Mouse (Mus musculus) heart, adult 2 months (tissue): ENCODE measurements at regions not wholly inside any gene's neighbourhood (a gene's known extent, or its start where the extent isn't known, plus 50 kb on each side); places are given as distances from the start of the nearest gene placed in this dataset.
"Not testable (repeated sequence)": the region's sequence is repeated elsewhere in the genome, so short reads cannot be mapped to it uniquely, and the experiment has no call there.

ENCODE experiments used
- DNase-seq, 2 experiments: peaks; one replicate each; pipeline ENCODE4 v3.0.0; 2021
- H3K27ac ChIP-seq: fragments of 200-600 bp; 2 replicates; pipeline ENCODE4 v1.8.1; 2022
- H3K27me3 ChIP-seq: fragments of 200-500 bp; 2 replicates; pipeline ENCODE4 v1.6.1; 2012; ENCODE audit warnings: mild to moderate bottlenecking, low read length, inconsistent platforms, mixed read lengths; ENCODE audit not compliant: control insufficient read depth, insufficient read depth
- H3K36me3 ChIP-seq: fragments of 200-500 bp; 2 replicates; pipeline ENCODE4 v1.6.1; 2012; ENCODE audit warnings: low read length, inconsistent platforms; ENCODE audit not compliant: control insufficient read depth, insufficient read depth
- H3K4me1 ChIP-seq: fragments of 200-500 bp; 2 replicates; pipeline ENCODE4 v1.6.1; 2011; ENCODE audit warnings: low read length; ENCODE audit not compliant: control insufficient read depth, insufficient read depth
- H3K4me3 ChIP-seq: fragments of 200-600 bp; 2 replicates; pipeline ENCODE4 v1.8.1; 2022
- H3K79me2 ChIP-seq: fragments of 200-500 bp; replicated peaks from 2 replicates; pipeline ENCODE4 v1.6.1; 2012; ENCODE audit warnings: mild to moderate bottlenecking, inconsistent platforms, low read length, moderate library complexity, mixed read lengths; ENCODE audit not compliant: control insufficient read depth, insufficient read depth
- H3K9ac ChIP-seq: fragments of 200-500 bp; 2 replicates; pipeline ENCODE4 v1.6.1; 2012; ENCODE audit warnings: low read depth, mild to moderate bottlenecking, control low read depth, inconsistent platforms, low read length, mixed read lengths
- CTCF ChIP-seq: fragments of 200-600 bp; IDR thresholded peaks from 2 replicates; pipeline ENCODE4 v1.8.1; 2022; ENCODE audit warnings: antibody characterized with exemption, mild to moderate bottlenecking, moderate library complexity
- EP300 ChIP-seq: fragments of 200-500 bp; IDR thresholded peaks from 2 replicates; pipeline ENCODE4 v1.6.1; 2011; ENCODE audit warnings: low read depth, low read length, control low read depth; ENCODE audit not compliant: insufficient read depth
- POLR2A ChIP-seq: fragments of 200-500 bp; IDR thresholded peaks from 2 replicates; pipeline ENCODE4 v1.6.1; 2011; ENCODE audit warnings: mild to moderate bottlenecking, low read depth, low read length, control low read depth; ENCODE audit not compliant: insufficient read depth
- WGBS: fragments of 180-500 bp; shearing (Covaris S2); methylation state at CpG from one replicate; pipeline ENCODE4 v1.1.7; 2018; 5-methylcytosine and 5-hydroxymethylcytosine counted together
- intact Hi-C: fragments of 180-260 bp; cut with DNase I; formaldehyde crosslinking; loops from one replicate; pipeline ENCODE4 v1.15.1; 2025

DNA sequence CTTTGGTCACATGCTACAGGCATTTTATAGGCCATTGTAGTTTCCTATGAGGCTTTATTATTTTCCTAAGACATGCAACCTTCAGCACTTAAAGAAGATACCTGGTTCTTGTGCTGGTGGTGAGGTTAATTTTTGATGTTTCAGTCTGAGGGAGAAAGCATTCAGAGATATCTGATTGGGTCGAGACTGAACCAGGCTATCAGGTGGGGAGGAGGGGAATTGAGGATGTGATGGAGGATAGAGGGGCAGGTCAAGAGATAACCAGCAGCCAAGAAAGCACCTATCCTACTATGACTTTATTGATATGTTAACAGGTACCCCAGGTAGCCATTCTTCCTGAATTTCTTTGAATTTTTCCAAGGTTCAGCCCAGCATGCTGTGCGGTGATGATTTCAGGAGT, 74.1 kb upstream of the Zfp988 start:
- 71% methylated on average over 2 of the region's 2 CpGs for WGBS
- intact Hi-C loops, H3K36me3 ChIP-seq: not testable (repeated sequence)

DNA sequence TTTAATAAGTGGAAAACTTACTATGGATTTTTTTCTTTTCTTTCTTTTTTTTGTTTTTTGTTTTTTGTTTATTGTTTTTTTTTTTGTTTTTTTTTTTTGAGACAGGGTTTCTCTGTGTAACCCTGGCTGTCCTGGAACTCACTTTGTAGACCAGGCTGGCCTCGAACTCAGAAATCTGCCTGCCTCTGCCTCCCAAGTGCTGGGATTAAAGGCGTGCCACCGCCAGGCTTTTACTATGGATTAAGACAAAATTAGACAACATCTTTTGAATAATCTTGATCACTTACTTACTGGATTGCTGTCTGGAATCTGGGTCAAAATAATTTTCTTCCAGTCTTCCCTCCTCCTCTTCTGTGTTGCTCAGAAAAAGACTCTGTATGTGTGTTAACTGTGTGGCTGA, 73.7 kb upstream of the Zfp988 start:
- H3K9ac ChIP-seq, H3K27ac ChIP-seq, H3K27me3 ChIP-seq, H3K79me2 ChIP-seq, H3K4me1 ChIP-seq, H3K4me3 ChIP-seq, H3K36me3 ChIP-seq, DNase-seq, intact Hi-C loops: not testable (repeated sequence)
- WGBS, result 72% methylated on average over 3 of the region's 3 CpGs

More for the DNA sequence above, 74.1 kb upstream of the Zfp988 start:
- not testable (repeated sequence) for H3K4me1 ChIP-seq, H3K9ac ChIP-seq, H3K27ac ChIP-seq, H3K4me3 ChIP-seq, DNase-seq, H3K27me3 ChIP-seq, H3K79me2 ChIP-seq

DNA sequence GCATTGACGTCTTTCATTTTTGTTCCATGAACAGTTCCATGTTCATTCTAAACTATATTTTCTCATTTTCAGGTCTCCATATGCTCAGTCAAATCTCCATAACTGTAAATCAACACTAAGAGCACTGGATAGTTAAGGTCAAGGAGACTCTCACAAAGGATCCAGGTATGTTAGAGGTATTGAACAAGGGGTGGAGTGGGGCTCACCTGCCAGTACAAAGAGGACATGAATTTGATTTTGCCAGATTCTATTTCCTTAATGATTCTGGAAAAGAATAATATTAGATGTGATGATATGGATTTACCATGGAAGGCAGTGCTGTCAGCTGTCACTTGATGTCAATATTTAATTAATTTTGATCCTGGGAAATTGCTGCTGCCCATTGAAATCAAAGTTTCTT, 73.2 kb upstream of the Zfp988 start:
- WGBS, result 74% methylated on average over 1 of the region's 1 CpGs
- H3K27ac ChIP-seq, H3K4me3 ChIP-seq, H3K4me1 ChIP-seq, H3K36me3 ChIP-seq, H3K9ac ChIP-seq, H3K79me2 ChIP-seq, DNase-seq, H3K27me3 ChIP-seq, intact Hi-C loops: not testable (repeated sequence)

DNA sequence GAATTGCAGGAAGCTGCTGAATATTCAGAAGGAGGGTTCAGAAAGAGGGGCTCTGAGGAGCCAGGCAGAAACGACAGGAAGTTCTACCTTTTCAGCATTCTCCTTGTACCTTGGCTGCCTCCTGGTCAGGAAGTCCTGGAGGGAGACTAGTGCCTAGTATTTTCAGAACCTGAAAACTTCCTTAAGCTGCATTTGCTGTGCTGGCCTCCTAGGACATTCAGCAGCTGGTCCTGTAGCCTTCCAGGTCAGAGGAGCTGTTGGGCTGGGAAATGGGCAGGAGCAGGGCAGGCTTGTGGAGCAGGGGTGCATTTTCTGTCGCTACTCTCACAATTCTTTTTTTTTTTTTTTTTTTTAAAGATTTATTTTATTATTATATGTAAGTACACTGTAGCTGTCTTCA, 71.2 kb upstream of the Zfp988 start:
- H3K27ac ChIP-seq, H3K4me1 ChIP-seq, H3K9ac ChIP-seq, H3K36me3 ChIP-seq, H3K4me3 ChIP-seq, H3K79me2 ChIP-seq, H3K27me3 ChIP-seq, DNase-seq, intact Hi-C loops: not testable (repeated sequence)
- 38% methylated on average over 2 of the region's 2 CpGs for WGBS

DNA sequence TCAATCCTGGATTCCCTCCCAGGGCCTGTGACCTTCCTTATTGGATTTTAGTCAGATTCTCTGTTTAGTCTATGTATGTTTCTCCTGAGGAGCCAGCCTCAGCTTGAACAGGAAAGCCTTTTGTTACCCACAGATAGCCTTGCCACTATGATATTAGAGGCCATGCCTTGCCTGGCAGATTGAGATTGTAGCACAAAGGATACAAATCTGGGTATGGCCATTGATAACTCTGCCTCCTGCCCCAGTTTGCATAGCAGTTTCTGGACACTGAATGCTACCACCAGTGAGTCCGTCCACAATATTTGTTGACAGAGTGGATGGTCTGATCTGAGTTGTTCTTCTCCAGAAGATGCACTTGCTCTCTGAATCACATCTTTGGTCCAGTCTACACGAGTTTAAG, 70.0 kb upstream of the Zfp988 start:
- H3K4me3 ChIP-seq, DNase-seq, H3K36me3 ChIP-seq, H3K9ac ChIP-seq, H3K27ac ChIP-seq, H3K27me3 ChIP-seq, H3K79me2 ChIP-seq, H3K4me1 ChIP-seq: not testable (repeated sequence)
- intact Hi-C loops, result loop anchor here (5.0 kb wide), 1 partner anchor 743 kb away; no protein-coding TSS in a partner anchor
- 39% methylated on average over 2 of the region's 2 CpGs for WGBS

DNA sequence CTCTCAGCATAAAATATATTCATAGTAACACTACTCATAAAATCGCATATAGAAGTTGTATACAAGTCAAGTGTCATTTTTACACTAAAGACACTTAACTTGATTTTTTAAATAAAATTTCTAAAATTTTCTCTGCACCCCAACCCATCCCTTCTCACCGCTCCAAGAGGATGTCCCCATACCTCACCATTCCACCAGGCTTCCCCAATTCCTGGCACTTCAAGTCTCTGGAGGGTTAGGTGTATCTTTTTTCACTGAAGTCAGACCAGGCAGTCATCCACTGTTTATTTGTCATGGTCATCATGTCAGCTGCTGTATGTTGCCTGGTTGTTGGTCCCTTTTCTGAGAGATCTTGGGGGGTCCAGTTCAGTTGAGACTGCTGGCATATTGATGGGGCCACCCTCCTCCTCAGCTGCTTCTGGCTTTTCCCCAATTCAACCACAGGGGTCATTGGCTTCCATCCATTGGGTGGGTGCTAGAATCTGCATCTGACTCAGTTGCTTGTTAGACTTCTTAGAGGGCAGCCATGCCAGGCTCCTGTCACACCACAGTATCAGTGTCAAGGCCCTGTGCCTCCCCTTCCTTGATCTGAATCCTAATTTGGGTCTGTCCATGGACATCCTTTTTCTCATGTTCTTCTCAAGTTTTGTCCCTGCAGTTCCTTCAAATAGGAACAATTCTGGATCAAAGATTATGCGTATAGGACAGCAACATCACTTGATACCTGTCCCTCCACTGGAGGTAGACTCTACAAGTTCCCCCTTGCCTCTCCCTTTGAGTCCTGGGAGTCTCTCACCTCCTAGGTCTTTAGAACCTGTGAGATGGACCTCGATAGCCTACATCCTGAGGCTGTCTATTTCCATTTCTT, 63.9 kb upstream of the Zfp988 start:
- not testable (repeated sequence) for H3K4me3 ChIP-seq

DNA sequence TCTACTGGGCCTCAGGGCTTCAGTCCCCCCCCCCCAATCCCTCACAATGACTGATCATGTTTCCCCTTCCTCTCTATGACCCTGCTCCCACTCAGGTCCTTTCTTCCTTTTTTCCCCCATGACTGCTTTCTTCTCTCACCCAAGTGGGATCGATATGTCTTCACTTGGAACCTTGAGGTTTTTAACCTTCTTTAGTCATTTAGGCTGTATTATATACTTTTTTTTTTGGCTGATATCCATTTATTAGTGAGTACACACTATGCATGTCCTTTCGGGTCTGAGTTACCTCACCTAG, 63.3 kb upstream of the Zfp988 start:
- DNase-seq, result no peak
- WGBS, result 69% methylated on average over 2 of the region's 2 CpGs
- Histone ChIP-seq H3K4me3 (no peak overlapping the region), H3K79me2 (no peaks in the 10 kb centered on the region), H3K9ac (no peak overlapping the region), H3K27me3 (no peaks in the 10 kb centered on the region), H3K36me3 (no peaks in the 10 kb centered on the region), H3K27ac (no peak overlapping the region), H3K4me1 (no peaks in the 10 kb centered on the region)
- TF ChIP-seq CTCF, result no peak
- TF ChIP-seq EP300, result no peak
- TF ChIP-seq POLR2A, result no peak
- intact Hi-C loops, result no loop called here

More for the DNA sequence above, 63.9 kb upstream of the Zfp988 start:
- H3K27ac ChIP-seq, H3K27me3 ChIP-seq, H3K4me1 ChIP-seq, H3K79me2 ChIP-seq, DNase-seq, intact Hi-C loops, H3K9ac ChIP-seq, H3K36me3 ChIP-seq: not testable (repeated sequence)
- 59% methylated on average over 4 of the region's 4 CpGs for WGBS

DNA sequence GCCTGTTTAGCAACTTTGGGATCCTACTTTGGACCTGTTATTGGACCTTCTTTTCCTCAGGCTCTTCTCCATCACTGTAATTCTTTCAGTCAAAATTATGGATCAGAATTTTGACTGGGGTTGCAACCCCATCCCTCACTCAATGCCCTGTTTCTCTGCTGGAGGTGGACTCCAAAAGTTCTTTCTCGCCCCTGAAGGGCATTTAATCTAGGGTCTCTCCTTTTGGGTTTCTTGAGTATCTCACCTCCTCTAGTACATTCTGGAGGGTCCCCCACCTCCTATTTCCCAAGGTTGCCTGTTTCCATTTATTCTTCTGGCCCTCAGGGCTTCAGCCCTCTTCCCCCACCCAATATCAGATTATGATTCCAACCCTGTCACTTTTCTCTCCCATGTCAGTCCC, 56.9 kb upstream of the Zfp988 start:
- DNase-seq, H3K36me3 ChIP-seq, H3K9ac ChIP-seq, H3K79me2 ChIP-seq, intact Hi-C loops, H3K4me3 ChIP-seq, H3K4me1 ChIP-seq, H3K27ac ChIP-seq, H3K27me3 ChIP-seq: not testable (repeated sequence)
- WGBS, result 66% methylated on average over 1 of the region's 1 CpGs
